Mouse (Mus musculus) heart, embryonic 12.5 days (tissue): Measurements from ENCODE around the gene Aldh3b1. TPM values are rescaled to one million over a fixed set of nuclear protein-coding genes. Genes with fewer than 3 reads are reported as not detected.

Source experiments
- ATAC-seq: fragments of 200-750 bp; cut with Nextera tagmentation; 2 replicates; pipeline ENCODE4 v1.8.0; 2017; ENCODE audit warnings: moderate TSS enrichment, moderate library complexity; ENCODE audit not compliant: insufficient number of reproducible peaks, low FRiP score
- H3K27ac ChIP-seq: fragments of 300-500 bp; sonication (generic); 2 replicates; pipeline ENCODE4 v1.5.1; 2016; ENCODE audit warnings: mild to moderate bottlenecking, moderate library complexity; ENCODE audit not compliant: poor library complexity, severe bottlenecking
- H3K27me3 ChIP-seq: fragments of 300-500 bp; sonication (generic); replicated peaks from 2 replicates; pipeline ENCODE4 v1.6.1; 2016; ENCODE audit warnings: mild to moderate bottlenecking, moderate library complexity
- H3K36me3 ChIP-seq: fragments of 300-500 bp; sonication (generic); 2 replicates; pipeline ENCODE4 v1.6.1; 2016; ENCODE audit warnings: mild to moderate bottlenecking, moderate library complexity
- H3K4me1 ChIP-seq: fragments of 300-500 bp; sonication (generic); replicated peaks from 2 replicates; pipeline ENCODE4 v1.6.1; 2016; ENCODE audit warnings: mild to moderate bottlenecking
- H3K4me2 ChIP-seq: fragments of 300-500 bp; sonication (generic); 2 replicates; pipeline ENCODE4 v1.6.1; 2016; ENCODE audit warnings: mild to moderate bottlenecking, moderate library complexity
- H3K4me3 ChIP-seq: fragments of 300-500 bp; sonication (generic); 2 replicates; pipeline ENCODE4 v1.5.1; 2016; ENCODE audit warnings: mild to moderate bottlenecking
- H3K9ac ChIP-seq: fragments of 300-500 bp; sonication (generic); 2 replicates; pipeline ENCODE4 v1.6.1; 2016; ENCODE audit warnings: mild to moderate bottlenecking, moderate library complexity
- H3K9me3 ChIP-seq: fragments of 300-500 bp; sonication (generic); replicated peaks from 2 replicates; pipeline ENCODE4 v1.6.1; 2016; ENCODE audit warnings: mild to moderate bottlenecking, moderate library complexity
- WGBS: fragments of 180-500 bp; shearing (Covaris S2); methylation state at CpG from one replicate; pipeline ENCODE4 v1.1.7; 2016; 5-methylcytosine and 5-hydroxymethylcytosine counted together
- polyA plus RNA-seq: library from polyadenylated mRNA; unstranded; fragments of >200 nt; fragmentation: Nextera tagmentation; extraction: Ambion mirVana; gene quantifications from 2 replicates; pipeline ENCODE4 v1.2.1, GENCODE M21; 2016

Aldh3b1 gene
- polyA plus RNA-seq, 1 experiment from 2014 or later, result 2.3 TPM

DNA sequence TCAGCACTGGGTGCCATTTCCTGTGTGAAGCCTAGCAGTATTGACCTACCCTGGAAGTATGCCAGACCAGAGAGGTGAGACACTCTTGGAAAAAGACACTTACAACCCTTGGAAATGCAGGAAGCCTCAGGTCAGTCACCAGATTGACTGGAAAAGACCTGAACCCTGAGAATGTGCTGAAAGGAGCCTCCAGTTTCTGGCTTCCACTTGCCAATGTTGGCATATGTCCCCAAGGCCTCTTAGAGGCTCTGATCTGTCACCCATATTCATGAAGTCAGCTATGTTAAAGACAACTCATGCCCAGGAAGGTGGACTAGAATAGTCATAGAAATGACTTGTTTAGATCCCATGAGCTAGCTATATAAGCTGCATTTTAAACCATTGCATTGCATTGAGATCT lies 58.1 kb downstream of the Aldh3b1 start:
- H3K27me3 ChIP-seq, result no peaks in the 10 kb centered on the region
- no peak overlapping the region for H3K4me3 ChIP-seq
- H3K27ac ChIP-seq, result no peak overlapping the region
- H3K4me1 ChIP-seq, result peaks cover 14% of the 10 kb centered on the region
- H3K9ac ChIP-seq, result no peak overlapping the region
- no peaks in the 10 kb centered on the region for H3K9me3 ChIP-seq
- ATAC-seq, result no peak
- no peak overlapping the region for H3K4me2 ChIP-seq
- peaks cover 7% of the 10 kb centered on the region; the same call in 1 of the 2 replicates for H3K36me3 ChIP-seq

DNA sequence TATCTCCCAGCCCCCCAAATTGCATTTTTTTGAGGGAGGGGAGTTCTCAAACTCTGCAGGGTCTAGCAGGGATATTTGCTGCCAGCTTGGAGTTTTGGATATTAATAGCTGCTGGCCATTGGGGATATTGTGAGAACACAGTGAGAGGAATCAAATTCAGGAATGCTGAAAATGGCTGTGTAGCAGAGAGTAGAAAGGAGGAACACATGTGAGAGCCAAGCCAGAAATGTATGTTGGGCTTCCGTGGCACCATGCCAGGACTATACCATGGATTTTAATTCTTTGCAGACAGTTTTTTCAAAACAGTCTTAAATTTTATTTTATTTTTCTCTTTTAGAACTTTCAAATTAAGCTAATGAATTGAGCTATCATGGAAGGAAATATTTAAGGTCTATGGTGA lies 61.3 kb downstream of the Aldh3b1 start:
- H3K9me3 ChIP-seq, result no peaks in the 10 kb centered on the region
- peaks cover 12% of the 10 kb centered on the region for H3K36me3 ChIP-seq
- ATAC-seq, result no peak
- H3K27ac ChIP-seq, result no peak overlapping the region
- H3K4me3 ChIP-seq, result no peak overlapping the region
- no peak overlapping the region for H3K9ac ChIP-seq
- peaks cover 14% of the 10 kb centered on the region for H3K4me1 ChIP-seq
- WGBS, result 87% methylated on average over 1 of the region's 1 CpGs
- no peaks in the 10 kb centered on the region for H3K27me3 ChIP-seq
- no peak overlapping the region for H3K4me2 ChIP-seq

DNA sequence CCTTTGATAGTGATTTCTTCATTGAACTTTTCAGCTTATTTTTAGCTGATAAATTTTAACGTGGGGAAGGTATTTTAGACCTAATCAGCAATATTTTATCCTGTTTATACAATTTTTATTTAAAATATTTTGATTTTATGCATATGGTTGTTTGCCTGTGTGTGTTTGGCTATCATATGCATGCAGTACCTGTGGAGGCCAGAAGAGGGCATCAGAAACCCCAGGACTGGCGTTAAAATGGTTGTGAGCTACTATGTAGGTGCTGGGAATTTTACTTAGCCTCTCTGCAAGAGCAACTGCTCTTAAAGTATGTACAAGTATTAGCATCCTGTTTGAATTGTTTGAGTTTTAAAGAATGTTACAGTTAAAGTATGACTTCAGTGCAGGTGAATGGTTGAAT lies 64.6 kb downstream of the Aldh3b1 start:
- Histone ChIP-seq H3K9ac (no peak overlapping the region), H3K36me3 (peaks cover 16% of the 10 kb centered on the region), H3K4me1 (peaks cover 14% of the 10 kb centered on the region), H3K9me3 (no peaks in the 10 kb centered on the region), H3K4me3 (no peak overlapping the region), H3K4me2 (no peak overlapping the region), H3K27me3 (no peaks in the 10 kb centered on the region), H3K27ac (no peak overlapping the region)
- no peak for ATAC-seq
- 81% methylated on average over 2 of the region's 2 CpGs for WGBS

Other genes starting within 250 kb of the Aldh3b1 start
- 3.3 and 4.2 TPM in 2 replicates for gene Lrp5, start 243.2 kb downstream of the Aldh3b1 start, polyA plus RNA-seq
- 25.7 and 26.7 TPM in 2 replicates for gene 1810055G02Rik, start 221.5 kb downstream of the Aldh3b1 start, polyA plus RNA-seq
- gene Kmt5b, start 162.4 kb downstream of the Aldh3b1 start, polyA plus RNA-seq, result 29.3 and 32.9 TPM in 2 replicates
- 30.1 and 36.1 TPM in 2 replicates for gene Chka, start 78.0 kb downstream of the Aldh3b1 start, polyA plus RNA-seq
- 22.3 and 26.1 TPM in 2 replicates for gene Tcirg1, start 22.7 kb downstream of the Aldh3b1 start, polyA plus RNA-seq
- gene Ndufs8, start 17.0 kb downstream of the Aldh3b1 start, polyA plus RNA-seq, result 298 and 324 TPM in 2 replicates
- gene Unc93b1, start 5.4 kb upstream of the Aldh3b1 start, polyA plus RNA-seq, result 7.8 and 8.9 TPM in 2 replicates
- gene Aldh3b3, start 28.8 kb upstream of the Aldh3b1 start, polyA plus RNA-seq, result not detected in 2 replicates
- gene Aldh3b2, start 42.5 kb upstream of the Aldh3b1 start, polyA plus RNA-seq, result 0.40 and 0.86 TPM in 2 replicates
- gene Acy3, start 56.8 kb upstream of the Aldh3b1 start, polyA plus RNA-seq, result 9.3 and 9.5 TPM in 2 replicates
- not detected in 2 replicates for gene Tbx10, start 62.9 kb upstream of the Aldh3b1 start, polyA plus RNA-seq
- 41.0 and 44.7 TPM in 2 replicates for gene Nudt8, start 70.8 kb upstream of the Aldh3b1 start, polyA plus RNA-seq
- gene Gm49405, start 70.8 kb upstream of the Aldh3b1 start, polyA plus RNA-seq, result 4.2 and 4.6 TPM in 2 replicates
- 74.6 and 84.9 TPM in 2 replicates for gene Doc2g, start 73.5 kb upstream of the Aldh3b1 start, polyA plus RNA-seq
- gene Ndufv1, start 83.0 kb upstream of the Aldh3b1 start, polyA plus RNA-seq, result 402 and 417 TPM in 2 replicates
- gene Gstp1, start 108.2 kb upstream of the Aldh3b1 start, polyA plus RNA-seq, result 346 and 369 TPM in 2 replicates
- 3.6 and 7.1 TPM in 2 replicates for gene Gstp2, start 116.2 kb upstream of the Aldh3b1 start, polyA plus RNA-seq
- 0.69 TPM in 1 of 2 replicates, not detected in the other for gene Gstp3, start 129.8 kb upstream of the Aldh3b1 start, polyA plus RNA-seq
- gene Cabp2, start 151.8 kb upstream of the Aldh3b1 start, polyA plus RNA-seq, result not detected in 2 replicates
- 54.4 and 57.6 TPM in 2 replicates for gene Cdk2ap2, start 167.4 kb upstream of the Aldh3b1 start, polyA plus RNA-seq
- gene Pitpnm1, start 170.2 kb upstream of the Aldh3b1 start, polyA plus RNA-seq, result 23.3 and 23.5 TPM in 2 replicates
- 80.4 and 82.6 TPM in 2 replicates for gene Aip, start 196.1 kb upstream of the Aldh3b1 start, polyA plus RNA-seq
- not detected in 2 replicates for gene Gpr152, start 210.0 kb upstream of the Aldh3b1 start, polyA plus RNA-seq
- 0.13 TPM in 1 of 2 replicates, not detected in the other for gene Cabp4, start 214.2 kb upstream of the Aldh3b1 start, polyA plus RNA-seq
- 115 and 122 TPM in 2 replicates for gene Coro1b, start 218.8 kb upstream of the Aldh3b1 start, polyA plus RNA-seq
- gene Ptprcap, start 223.8 kb upstream of the Aldh3b1 start, polyA plus RNA-seq, result 0.73 and 1.1 TPM in 2 replicates
- 52.9 and 55.7 TPM in 2 replicates for gene Rps6kb2, start 233.5 kb upstream of the Aldh3b1 start, polyA plus RNA-seq
- 2.5 and 3.6 TPM in 2 replicates for gene Carns1, start 245.7 kb upstream of the Aldh3b1 start, polyA plus RNA-seq